Mouse (Mus musculus): ENCODE results near the gene Nim1k.
"Not testable (repeated sequence)": the region's sequence is repeated elsewhere in the genome, so short reads cannot be mapped to it uniquely, and the experiment has no call there.

Nim1k gene

DNA sequence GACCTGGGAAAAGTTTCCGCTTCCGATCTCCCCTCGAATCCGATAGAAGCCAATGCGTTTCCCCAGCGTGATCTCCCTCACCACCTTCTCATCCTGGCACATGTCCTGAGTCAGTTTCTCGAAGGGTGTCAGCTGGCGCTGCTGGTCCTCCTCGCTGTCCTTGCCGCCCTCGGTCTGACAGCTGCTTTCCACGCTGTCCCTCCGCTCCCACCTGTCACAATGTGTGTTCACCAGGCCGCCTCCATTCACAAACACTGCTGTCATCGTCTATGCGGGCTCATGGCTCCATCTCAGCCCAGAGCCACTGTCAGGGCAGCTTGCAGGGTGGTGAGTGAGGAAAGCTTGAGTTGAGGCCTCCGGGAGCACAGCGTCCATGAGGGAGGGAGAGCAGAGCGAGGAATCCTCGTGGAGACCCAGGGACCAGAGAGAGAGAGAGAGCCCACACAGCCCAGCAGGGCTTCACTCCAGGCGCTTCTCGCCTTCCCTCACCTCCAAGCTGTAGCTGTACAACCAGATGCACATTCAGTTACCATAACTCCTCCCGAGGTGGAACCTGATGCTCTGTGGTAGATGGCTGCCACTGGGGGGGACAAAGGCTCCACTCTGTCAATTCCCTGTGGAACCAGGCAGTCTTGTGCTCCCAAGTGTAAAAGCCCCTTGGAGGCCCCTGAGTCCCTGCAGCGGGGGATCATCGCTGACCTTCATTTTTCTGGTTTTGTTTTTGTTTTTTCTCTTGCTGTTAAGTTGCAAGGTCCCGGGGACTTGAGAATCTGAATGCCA is 27.9 kb downstream of the Nim1k start:
- no peak for DNase-seq (ENCODE audit: low spot score)

DNA sequence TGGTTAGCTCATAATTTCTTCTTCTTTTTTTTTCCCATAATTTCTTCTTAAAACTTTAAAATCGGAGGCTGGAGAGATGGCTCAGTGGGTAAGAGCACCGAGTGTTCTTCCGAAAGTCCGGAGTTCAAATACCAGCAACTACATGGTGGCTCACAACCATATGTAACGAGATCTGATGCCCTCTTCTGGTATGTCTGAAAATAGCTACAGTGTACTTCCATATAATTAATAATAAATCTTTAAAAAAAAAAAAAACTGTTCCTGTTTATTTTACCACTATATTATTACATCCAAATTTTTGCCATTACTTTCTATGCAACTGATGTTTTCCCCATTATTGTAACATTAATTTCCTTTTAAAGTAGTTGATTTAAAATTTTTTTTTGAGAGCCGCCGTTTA is 31.1 kb downstream of the Nim1k start:
- DNase-seq (ENCODE audit: low spot score): no peak

DNA sequence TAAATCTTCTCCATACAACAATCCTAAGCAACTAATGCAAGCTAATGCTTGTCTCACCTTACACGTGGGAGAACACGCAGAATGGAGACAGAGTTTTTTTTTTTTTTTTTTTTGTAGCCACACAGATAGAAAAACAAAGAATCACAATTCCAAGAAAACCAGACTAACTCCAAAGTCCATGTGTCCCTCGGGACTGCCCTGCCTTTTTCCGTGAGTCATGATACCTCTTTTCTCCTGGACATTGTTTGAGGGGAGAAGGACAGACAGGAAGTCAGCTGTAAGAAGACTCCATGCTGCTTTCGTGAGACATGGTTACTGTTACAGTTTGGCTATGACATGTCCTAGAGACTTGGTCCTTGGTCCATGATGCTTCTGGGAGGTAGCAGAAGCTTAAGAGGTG is 32.3 kb downstream of the Nim1k start:
- DNase-seq (ENCODE audit: low spot score): no peak

DNA sequence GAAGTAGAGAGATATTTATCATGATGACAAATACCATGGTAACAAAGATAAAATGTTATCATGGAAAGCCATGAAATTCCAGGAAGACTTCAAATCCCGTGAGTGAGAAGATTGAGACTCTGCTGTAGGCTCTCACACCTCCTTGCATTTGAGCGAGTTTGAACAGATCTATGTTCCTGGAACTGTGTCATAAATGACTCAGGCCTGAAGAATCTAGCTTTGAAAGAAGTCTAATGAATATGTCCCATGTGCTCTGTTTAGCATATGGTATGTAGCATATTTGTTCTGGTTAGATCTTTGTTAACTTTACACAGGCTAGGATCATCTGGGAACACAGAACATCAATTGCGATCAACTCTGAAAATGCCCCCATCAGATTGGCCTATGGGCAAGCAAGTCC is 33.2 kb downstream of the Nim1k start:
- no peak for DNase-seq (ENCODE audit: low spot score)

DNA sequence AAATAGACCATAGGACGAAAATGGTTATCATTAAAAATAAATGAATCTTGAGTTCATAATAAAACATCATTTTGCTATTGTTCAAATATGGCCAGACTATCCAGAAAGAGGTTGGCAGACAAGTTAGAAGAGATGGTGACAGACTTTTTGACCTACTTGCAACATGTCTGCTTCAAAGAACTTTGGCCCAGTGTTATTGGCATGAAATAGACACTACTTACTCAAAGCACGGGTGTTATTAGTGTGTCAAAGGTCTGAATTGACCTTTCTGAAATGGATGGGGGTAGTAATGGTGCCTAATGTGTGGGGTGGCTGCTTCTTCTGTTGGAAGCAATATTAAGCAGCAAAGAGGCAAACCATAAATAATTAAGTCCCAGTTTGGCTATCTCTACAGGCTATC is 39.6 kb downstream of the Nim1k start:
- no peak for DNase-seq (ENCODE audit: low spot score)

DNA sequence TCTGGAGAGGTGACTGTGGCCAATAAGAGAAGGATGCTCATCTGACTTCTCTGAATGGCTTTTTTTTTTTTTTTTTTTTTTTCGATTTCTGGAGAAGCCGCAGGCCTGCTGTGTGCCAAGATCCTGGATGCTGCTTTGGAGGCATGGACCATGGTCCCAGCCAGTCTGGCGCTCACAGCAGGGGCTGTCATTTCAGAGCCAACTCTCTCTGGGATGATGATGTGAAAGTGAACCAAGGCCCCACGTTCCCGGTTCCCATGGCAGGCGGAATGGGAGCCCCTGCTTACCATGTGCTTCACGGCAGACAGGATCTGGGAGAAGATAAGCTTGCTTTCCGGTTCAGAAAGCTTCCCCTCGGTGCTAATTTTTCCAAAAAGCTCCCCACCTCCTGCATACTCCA is 41.9 kb downstream of the Nim1k start:
- DNase-seq (ENCODE audit: low spot score): no peak

DNA sequence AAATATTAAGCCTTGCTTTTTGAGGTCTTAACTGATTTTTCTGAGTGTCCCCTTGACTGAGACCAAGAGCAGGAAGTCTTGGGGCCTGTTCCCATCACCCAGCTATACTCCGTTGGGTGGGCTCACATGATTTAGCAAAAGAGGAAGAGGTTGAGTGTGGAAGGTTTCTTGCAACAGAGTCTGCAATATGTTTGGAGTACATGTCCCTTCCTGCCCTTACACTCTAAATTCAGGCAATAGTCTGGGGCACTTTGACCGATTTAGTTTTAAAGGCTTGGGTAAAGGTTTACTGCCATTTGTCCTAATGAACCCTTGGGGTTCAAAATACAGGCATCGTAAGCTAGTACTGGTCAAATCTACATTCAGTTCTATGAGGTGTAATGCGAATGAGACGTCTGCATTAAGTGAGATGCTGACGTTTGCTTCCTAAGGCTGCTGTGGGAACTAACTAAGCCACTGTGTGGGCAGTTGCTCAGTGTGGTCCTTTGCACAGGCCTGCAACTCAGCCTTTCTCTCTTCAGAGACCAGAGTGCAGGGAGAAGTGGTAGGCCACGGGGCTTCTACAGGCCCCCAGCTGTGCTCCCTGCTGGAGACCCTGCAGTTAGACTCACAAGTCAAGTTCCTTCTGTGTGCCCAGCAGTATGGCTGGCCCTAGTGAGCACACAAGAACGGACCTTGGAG is 42.4 kb downstream of the Nim1k start:
- DNase-seq (ENCODE audit: low spot score): no peak

DNA sequence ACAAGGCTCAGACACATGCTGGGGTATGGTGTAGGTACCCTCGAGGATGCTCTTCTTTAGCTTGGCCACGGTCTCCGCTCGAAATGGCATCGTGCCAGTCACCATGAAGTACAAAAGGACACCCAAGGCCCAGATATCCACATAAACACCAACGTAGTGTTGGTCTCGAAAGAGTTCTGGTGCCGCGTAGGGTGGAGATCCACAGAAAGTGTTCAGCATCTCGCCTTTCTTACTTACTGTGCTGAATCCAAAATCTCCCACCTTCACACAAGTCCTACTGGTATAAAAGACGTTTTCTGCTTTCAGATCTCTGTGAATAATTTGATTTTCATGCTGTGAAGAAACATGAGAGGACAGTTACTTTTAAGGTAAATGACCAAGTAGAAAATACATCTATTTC is 43.2 kb downstream of the Nim1k start:
- no peak for DNase-seq (ENCODE audit: low spot score)

DNA sequence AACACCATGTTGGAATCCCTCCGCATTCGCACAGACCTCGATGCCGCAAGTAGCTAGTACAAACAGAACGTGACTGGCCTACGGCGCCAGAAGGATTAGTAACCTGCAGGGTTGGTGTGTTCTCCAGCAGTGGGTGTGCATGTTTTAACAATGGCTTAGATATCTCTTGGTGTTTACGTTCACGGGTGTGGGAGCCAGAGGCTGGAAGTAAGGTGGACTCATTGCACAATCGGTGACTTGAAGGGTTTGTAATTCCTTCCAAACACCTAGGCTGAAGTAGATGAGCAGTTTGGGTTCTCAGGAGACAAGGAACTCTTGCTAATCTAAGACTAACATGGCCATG is 45.4 kb downstream of the Nim1k start:
- DNase-seq (ENCODE audit: low spot score): no peak

DNA sequence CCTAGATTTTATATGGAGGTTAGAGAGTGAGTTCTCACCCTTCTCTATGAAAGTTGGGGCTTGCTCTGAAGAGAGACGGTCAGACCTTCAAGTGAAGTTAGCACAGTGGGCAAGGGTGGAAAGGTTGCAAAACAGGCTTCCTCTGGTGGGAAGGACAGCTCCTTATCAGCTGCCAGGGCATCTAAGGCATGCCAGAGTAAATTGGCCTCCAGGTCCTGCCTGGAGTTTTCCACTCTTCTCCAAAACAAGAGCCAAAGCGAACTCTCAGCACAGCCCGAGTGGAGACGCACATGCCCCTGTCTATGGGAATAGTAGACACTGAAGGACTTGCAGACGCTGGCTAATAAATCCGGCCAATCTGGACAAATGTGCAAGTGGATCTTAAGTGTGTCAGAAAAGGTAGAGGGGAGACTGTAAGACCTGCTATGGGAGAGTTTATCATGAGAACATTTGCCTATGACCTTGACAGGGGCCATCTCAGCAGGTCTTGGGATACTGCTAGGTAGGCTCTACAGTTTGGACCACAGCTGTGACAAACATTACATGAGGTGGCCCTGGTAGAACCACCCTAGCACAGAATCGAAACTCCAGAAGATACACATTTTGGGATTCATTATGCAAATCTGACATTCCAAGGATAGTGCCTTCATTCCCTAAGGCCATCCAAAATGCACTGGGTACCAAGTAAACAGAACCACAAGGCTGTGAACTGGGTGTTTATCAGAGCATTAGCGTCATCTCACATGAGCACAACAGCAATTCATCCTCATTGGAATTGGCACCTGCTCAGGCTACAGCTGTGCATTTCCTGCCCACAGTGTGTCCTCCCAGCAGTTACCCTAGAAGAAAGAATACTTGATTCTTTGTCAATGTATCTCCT is 46.1 kb downstream of the Nim1k start:
- no peak for DNase-seq (ENCODE audit: low spot score)

DNA sequence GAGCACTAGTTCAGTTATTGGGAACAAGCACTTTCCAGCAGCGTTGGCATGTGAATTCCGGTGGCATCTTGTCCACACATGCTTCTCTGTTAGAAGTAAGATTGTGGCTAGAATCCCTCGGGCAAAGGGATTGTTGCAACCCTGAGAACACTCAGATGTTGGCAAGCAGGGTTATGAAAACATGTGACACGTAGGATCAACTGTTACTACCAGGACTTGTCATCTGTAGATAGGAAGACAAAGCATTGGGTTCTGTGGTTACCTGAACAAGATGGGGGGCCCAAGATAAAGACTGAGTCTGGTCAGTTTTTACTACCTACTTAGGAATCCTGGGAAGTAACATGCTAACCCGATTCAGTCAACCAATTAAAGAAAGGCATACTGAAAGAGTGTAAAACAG is 46.7 kb downstream of the Nim1k start:
- DNase-seq (ENCODE audit: low spot score): no peak

DNA sequence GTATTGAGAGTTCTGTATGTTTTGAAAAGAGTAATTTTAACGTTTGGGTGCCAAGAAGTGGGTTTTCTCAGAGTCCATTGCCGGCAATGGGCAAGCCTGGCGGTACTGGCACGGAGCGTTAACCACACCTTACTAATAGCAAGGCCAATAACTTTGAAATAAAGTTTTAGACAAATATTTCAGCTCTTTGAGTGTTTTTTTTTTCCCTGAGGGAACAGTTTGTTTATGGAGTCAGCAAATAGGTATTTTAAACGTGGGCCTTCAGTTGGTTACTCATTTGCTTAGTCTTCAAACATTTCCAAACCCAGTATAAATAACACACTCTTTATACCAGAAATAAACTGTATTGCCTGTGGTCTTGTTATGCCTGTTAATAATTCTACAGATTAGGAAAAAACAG is 47.8 kb downstream of the Nim1k start:
- no peak for DNase-seq (ENCODE audit: low spot score)

DNA sequence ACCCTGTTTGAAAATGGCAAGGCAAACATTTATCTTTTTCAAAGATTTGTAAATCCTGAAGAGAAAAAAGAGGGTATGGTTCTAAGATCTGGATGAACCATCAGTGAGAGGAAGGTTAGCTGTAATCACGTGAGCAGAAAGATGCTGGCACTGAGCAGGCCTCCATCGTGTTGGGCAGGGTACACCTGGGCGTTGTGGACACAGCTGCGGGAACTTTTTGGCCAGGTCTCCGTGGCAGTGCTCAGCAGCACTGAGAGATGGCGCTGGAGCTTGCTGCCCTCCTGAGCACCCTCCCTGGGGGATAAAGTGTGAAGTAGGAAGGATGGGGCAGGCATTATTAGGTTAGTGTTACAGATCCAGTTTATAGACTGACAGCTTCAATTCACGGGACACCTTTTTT is 48.7 kb downstream of the Nim1k start:
- no peak for DNase-seq (ENCODE audit: low spot score)

DNA sequence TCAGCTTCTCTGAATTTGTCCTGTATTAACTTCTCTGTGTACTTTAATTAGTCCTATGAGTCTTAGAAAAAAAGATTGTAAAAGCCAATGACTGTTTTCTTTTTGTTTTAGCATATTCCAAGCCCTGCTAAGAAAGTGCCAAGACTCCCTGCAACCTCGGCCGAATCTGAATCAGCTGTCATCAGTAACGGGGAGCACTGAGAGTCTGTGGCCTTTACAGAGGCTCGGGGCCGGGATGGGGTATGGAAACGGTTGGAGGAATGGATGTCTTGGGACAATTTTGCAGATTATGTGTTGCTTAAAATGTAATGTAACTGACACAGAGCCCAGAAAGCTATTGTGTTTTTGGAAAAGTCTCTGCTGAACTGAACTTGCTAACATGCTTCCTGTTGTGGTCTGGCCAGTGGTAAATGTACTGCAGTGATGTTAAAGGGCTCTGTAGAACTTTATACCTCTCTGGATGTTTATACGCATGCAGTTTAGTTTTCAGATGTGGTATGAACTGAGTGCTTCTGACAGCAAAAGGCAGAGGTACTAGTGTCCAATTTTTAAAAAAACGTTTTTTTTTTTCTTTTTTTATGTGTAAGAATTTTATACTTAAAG is 49.3 kb downstream of the Nim1k start:
- DNase-seq (ENCODE audit: low spot score): not testable (repeated sequence)

DNA sequence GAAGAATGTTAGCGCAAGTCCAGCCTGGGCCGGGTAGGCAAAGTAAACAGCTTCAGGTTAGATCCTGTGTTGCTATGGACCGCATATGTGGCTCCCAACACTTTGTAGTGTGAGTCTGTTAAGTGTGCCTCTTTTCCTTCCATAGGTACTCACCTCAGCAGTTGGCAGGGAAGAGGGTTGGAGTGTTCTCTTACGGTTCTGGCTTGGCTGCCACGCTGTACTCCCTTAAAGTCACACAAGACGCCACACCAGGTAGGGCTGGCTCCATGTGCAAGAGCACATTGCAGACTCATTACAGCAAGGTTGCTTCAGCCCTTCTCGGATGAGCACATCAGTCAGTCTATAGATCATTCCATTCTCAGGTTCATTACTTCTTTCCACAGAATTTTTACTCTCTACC is 51.4 kb downstream of the Nim1k start:
- DNase-seq (ENCODE audit: low spot score): no peak

DNA sequence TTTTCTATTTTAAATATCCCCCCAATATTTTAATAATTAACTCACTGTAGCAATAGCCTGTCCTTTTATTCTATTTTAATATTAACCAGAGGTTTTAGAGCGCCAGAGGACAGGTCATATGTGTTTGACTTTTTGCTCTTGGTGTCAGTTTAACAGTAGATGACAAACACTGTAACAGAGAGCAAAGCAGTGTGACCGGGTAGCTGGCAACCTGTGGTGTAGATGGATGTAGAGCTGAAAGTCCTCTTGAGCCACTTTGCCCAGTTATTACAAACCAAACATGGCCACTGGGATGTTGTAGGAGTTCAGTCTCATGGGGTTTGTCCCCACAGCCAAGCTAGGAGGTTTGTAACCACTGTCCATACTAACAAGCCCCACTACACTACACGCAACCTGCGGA is 57.2 kb downstream of the Nim1k start:
- no peak for DNase-seq (ENCODE audit: low spot score)

DNA sequence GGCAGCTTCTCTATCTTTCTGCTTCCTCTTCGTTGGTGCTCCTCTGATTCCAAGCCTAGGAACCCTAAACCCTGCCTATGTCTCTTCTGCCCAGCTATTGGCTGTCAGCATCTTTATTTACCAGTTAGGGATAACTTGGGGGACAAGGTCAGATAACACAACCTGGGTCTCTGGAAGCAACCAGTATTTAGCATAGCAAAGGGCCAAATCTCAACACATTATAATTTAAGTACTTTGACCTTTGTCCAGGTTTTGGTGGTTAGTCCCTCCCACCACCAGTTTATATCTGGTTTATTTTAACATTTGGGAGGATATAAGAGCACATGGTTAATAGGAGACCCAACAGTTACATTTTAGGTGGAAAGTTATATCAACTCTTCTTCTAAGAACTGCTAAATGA is 59.2 kb downstream of the Nim1k start:
- no peak for DNase-seq (ENCODE audit: low spot score)

DNA sequence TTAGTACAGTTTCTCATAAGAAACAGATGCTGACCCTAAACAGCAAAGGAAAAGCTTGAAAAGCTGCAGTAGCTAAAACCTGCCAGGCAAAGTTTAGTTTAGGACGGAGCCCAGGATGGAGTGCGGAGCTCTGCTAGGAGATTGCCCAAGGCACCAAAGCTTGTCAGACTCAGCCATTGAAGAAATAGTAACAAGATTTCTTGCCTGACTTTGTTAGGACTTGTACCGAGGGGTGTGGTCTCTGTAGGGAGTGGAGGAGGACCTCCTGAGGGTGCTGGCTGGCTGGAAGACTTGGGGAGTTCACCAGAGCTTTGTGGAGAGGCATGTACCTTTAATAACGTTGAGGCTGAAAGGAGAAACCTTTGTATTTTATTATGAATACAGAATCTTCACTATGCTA is 60.0 kb downstream of the Nim1k start:
- no peak for DNase-seq (ENCODE audit: low spot score)

DNA sequence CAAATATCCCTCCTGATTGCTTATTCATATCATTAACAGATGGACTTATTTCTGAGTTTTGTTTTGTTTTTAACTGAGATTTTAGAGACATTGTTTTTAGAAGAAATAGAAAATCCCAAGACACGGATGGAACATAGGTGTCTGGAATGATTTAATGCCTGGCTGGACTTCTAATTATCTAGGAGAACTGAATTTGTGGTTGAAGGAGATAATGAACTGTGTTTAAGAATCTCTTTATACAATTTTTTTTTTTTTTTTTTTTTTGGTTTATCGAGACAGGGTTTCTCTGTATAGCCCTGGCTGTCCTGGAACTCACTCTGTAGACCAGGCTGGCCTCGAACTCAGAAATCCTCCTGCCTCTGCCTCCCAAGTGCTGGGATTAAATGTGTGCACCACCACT is 63.7 kb downstream of the Nim1k start:
- DNase-seq (ENCODE audit: low spot score): not testable (repeated sequence)

DNA sequence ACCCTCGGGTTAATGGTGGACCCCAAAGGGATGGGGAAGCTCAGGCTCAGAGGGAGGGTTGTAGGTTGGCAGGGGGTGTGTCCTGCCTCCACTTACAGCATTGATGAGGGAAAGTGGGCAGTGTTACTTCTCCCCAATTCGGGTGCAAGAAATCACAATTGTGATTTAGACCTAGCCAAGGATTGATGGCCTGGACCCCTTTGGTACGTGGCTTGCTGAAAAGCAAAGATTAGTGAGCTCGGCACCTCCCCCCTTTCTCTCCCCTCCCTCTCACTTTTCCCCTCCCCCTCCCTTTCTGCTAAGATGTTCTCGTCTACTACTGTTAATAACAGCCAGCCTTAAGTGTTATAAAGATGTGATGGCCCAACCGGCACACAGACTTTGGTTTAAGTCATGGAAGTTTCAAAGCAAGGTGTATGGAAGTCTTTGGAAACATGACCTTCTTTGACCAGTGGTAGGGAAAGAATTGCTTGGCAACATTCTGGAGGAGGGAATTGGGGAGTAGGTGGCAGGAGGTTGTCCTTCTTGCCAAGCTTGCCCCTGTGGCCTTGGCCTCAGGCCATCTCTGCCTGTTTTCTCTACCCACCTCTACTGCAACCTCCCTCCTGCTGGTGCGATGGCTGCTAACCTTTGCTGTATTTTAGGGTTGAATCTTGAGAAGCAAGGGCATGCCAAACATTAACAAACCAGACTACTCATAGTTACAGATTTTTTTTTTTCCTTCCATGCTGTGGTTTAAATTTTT is 64.6 kb downstream of the Nim1k start:
- DNase-seq (ENCODE audit: low spot score): no peak

DNA sequence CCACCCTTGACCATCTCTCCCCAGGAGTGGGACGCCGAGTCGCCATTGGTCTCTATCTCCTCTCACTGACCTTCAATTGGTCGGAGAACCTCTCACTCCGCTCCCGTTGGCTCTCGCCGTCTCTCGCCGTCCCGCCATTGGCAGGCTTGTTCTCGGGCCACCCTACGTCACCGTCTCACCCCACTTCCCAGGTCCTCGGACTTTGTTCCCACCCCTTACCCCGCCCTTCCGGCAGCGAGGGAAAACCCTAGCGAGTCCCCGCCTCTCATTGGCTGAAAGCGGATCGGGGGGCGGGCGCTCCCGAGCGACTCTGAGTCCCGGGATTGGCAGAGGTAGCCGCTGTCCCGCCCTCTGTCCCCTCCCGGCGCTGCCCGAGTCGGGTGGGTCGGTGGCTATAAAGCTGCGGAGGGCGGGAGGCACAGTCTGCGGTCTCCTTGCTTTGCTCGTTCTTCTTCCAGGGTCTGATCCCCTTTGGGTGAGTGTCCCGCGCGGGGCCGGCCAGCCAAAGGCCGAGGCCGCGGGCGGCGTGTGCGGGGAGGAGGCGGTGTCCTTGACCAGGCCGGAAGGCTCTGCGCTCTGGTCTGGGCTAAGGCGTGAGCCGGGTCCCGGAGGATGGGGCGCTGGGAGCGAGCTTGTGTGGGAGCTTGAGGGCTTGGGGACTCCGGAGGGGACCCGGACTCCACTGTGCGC is 65.5 kb downstream of the Nim1k start, which contains the start of gene Hmgcs1:
Gene Hmgcs1, plus strand, starts transcription at position 341 of the 690 bp plus-strand sequence.
- peak; percentile 99 for DNase-seq (ENCODE audit: low spot score)
